Mouse (Mus musculus) splenic B cell, adult 2 months (primary cell): Measurements from ENCODE around the gene Gpr1.
"Not testable (repeated sequence)": the region's sequence is repeated elsewhere in the genome, so short reads cannot be mapped to it uniquely, and the experiment has no call there.

Experiments used
- DNase-seq: peaks from one replicate; pipeline ENCODE4 v3.0.0-alpha.2; 2011; ENCODE audit warnings: low read depth, low spot score
- H3K27me3 ChIP-seq: 2 replicates; pipeline ENCODE4 v1.6.1; 2012; ENCODE audit warnings: mild to moderate bottlenecking, low read length, moderate library complexity, mixed read lengths; ENCODE audit not compliant: control insufficient read depth, poor library complexity, insufficient read depth, severe bottlenecking
- H3K36me3 ChIP-seq: 2 replicates; pipeline ENCODE4 v1.6.1; 2012; ENCODE audit warnings: mild to moderate bottlenecking, low read length, moderate library complexity, mixed read lengths; ENCODE audit not compliant: control insufficient read depth, poor library complexity, insufficient read depth, severe bottlenecking

The Gpr1 gene

GRCm38 (mm10) chr1:63180575-63180974 lies 33.8 kb downstream of the Gpr1 start:
- not testable (repeated sequence) for DNase-seq, H3K36me3 ChIP-seq, H3K27me3 ChIP-seq

- Histone ChIP-seq H3K36me3 (peaks cover 5% of the 10 kb centered on the region; the same call in 1 of the 2 replicates), H3K27me3 (no peaks in the 10 kb centered on the region)
- no peak for DNase-seq
These were observed 34.2 kb downstream of the Gpr1 start for GRCm38 (mm10) chr1:63180122-63180521.

GRCm38 (mm10) chr1:63178308-63178707 lies 36.0 kb downstream of the Gpr1 start:
- Histone ChIP-seq H3K36me3 (peaks cover 5% of the 10 kb centered on the region; the same call in 1 of the 2 replicates), H3K27me3 (no peaks in the 10 kb centered on the region)
- DNase-seq = no peak

- Histone ChIP-seq H3K27me3 (no peaks in the 10 kb centered on the region), H3K36me3 (peaks cover 5% of the 10 kb centered on the region; the same call in 1 of the 2 replicates)
- peak; percentile 98 for DNase-seq
These were observed 37.5 kb downstream of the Gpr1 start, which contains the start of the genes Eef1b2 and Ndufs1 for GRCm38 (mm10) chr1:63176604-63177421. Gene Eef1b2 (plus strand): TSS chr1:63176825. Gene Ndufs1 (minus strand): TSS chr1:63176833.

- DNase-seq = no peak
- Histone ChIP-seq H3K36me3 (peaks cover 5% of the 10 kb centered on the region; the same call in 1 of the 2 replicates), H3K27me3 (no peaks in the 10 kb centered on the region)
These were observed 38.1 kb downstream of the Gpr1 start for GRCm38 (mm10) chr1:63176259-63176603.

GRCm38 (mm10) chr1:63175853-63176252 lies 38.5 kb downstream of the Gpr1 start:
- peaks cover 7% of the 10 kb centered on the region; the same call in 1 of the 2 replicates for H3K36me3 ChIP-seq
- DNase-seq = no peak
- H3K27me3 ChIP-seq = no peaks in the 10 kb centered on the region

DNA sequence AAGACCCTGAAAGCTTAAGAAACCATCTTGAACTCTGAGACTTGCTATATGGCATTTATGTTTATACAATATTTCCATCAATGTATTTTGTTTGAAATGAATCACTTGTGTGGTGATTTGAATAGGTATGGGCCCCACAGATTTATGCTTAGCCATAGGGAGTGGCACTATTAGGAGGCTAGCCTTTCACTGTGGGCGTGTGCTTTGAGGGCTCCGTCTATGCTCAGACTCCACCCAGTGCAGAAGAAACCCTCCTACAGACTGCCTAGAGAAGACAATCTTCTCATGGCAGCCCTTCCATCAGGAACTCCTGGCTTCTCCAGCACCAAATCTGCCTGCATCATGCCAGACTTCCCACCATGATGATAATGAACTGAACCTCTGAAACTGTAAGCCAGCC lies 45.7 kb downstream of the Gpr1 start:
- Histone ChIP-seq H3K36me3 (peaks cover 15% of the 10 kb centered on the region), H3K27me3 (no peaks in the 10 kb centered on the region)
- DNase-seq = no peak

- no peak for DNase-seq
- H3K27me3 ChIP-seq = no peaks in the 10 kb centered on the region
- peaks cover 10% of the 10 kb centered on the region for H3K36me3 ChIP-seq
These were observed 74.1 kb downstream of the Gpr1 start for GRCm38 (mm10) chr1:63140231-63140630.

DNA sequence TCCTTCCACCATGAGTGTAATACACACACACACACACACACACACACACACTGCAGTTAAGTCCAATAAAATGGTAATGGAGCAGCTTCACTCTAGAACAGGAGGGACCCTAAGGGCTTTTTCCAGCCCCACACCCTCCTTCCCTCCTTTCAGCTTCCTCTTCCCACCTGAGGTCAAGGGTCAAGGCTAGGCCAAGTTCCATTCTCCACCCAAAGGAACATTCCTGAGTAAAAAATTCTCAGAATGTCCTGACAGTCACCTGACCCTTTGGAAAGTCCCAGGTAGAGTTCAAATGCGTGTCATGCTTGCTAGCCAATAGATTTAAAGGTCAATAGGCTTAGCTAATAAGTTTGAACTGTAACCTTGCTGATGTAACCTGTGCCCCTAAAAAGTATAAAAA lies 75.8 kb downstream of the Gpr1 start:
- H3K27me3 ChIP-seq, H3K36me3 ChIP-seq: not testable (repeated sequence)

GRCm38 (mm10) chr1:63137971-63138370 lies 76.4 kb downstream of the Gpr1 start:
- no peak for DNase-seq
- Histone ChIP-seq H3K27me3 (no peaks in the 10 kb centered on the region), H3K36me3 (no peaks in the 10 kb centered on the region; the same call in 1 of the 2 replicates)

More for the DNA sequence above, 75.8 kb downstream of the Gpr1 start:
- DNase-seq = not testable (repeated sequence)

- H3K36me3 ChIP-seq = no peaks in the 10 kb centered on the region
- H3K27me3 ChIP-seq = no peaks in the 10 kb centered on the region
- no peak for DNase-seq
These were observed 79.8 kb downstream of the Gpr1 start for GRCm38 (mm10) chr1:63134530-63134929.
